Mouse (Mus musculus) limb, embryonic 13.5 days (tissue): ENCODE measurements around the gene Polr1c. TPM values are rescaled to one million over a fixed set of nuclear protein-coding genes. Genes with fewer than 3 reads are reported as not detected.

Source experiments
- ATAC-seq: fragments of 200-750 bp; cut with Nextera tagmentation; 2 replicates; pipeline ENCODE4 v1.8.0; 2017; ENCODE audit warnings: low read depth, moderate number of reproducible peaks, moderate TSS enrichment; ENCODE audit not compliant: low FRiP score
- H3K27ac ChIP-seq: fragments of 300-500 bp; sonication (generic); 2 replicates; pipeline ENCODE4 v1.5.1; 2015; ENCODE audit warnings: inconsistent platforms, mild to moderate bottlenecking, moderate library complexity
- H3K27me3 ChIP-seq: fragments of 300-500 bp; sonication (generic); 2 replicates; pipeline ENCODE4 v1.6.1; 2015; ENCODE audit warnings: mild to moderate bottlenecking, inconsistent platforms
- H3K36me3 ChIP-seq: fragments of 300-500 bp; sonication (generic); 2 replicates; pipeline ENCODE4 v1.6.1; 2015; ENCODE audit warnings: inconsistent platforms, mild to moderate bottlenecking, moderate library complexity
- H3K4me1 ChIP-seq: fragments of 300-500 bp; sonication (generic); 2 replicates; pipeline ENCODE4 v1.6.1; 2015; ENCODE audit warnings: inconsistent platforms
- H3K4me2 ChIP-seq: fragments of 300-500 bp; sonication (generic); replicated peaks from 2 replicates; pipeline ENCODE4 v1.6.1; 2015; ENCODE audit warnings: inconsistent platforms, mild to moderate bottlenecking, moderate library complexity
- H3K4me3 ChIP-seq: fragments of 300-500 bp; sonication (generic); 2 replicates; pipeline ENCODE4 v1.5.1; 2015; ENCODE audit warnings: moderate library complexity, mild to moderate bottlenecking, inconsistent platforms
- H3K9ac ChIP-seq: fragments of 300-500 bp; sonication (generic); 2 replicates; pipeline ENCODE4 v1.6.1; 2015; ENCODE audit warnings: mild to moderate bottlenecking, inconsistent platforms
- H3K9me3 ChIP-seq: fragments of 300-500 bp; sonication (generic); 2 replicates; pipeline ENCODE4 v1.6.1; 2016; ENCODE audit warnings: inconsistent platforms
- WGBS: fragments of 180-500 bp; shearing (Covaris S2); methylation state at CpG from one replicate; pipeline ENCODE4 v1.1.7; 2015; 5-methylcytosine and 5-hydroxymethylcytosine counted together
- polyA plus RNA-seq: library from polyadenylated mRNA; unstranded; fragments of >200 nt; fragmentation: Nextera tagmentation; extraction: Ambion mirVana; gene quantifications from 2 replicates; pipeline ENCODE4 v1.2.1, GENCODE M21; 2015

Gene Polr1c
- polyA plus RNA-seq, 1 experiment from 2014 or later: 103 TPM

GRCm38 (mm10) chr17:46275506-46275905 lies 27.7 kb upstream of the Polr1c start:
- H3K36me3 ChIP-seq: peaks cover 79% of the 10 kb centered on the region
- no peaks in the 10 kb centered on the region for H3K27me3 ChIP-seq
- H3K9me3 ChIP-seq: no peaks in the 10 kb centered on the region
- H3K4me1 ChIP-seq: peaks cover 49% of the 10 kb centered on the region
- 91% methylated on average over 10 of the region's 10 CpGs for WGBS
- no peak overlapping the region for H3K9ac ChIP-seq
- ATAC-seq: no peak
- H3K27ac ChIP-seq: no peak overlapping the region
- H3K4me2 ChIP-seq: no peak overlapping the region
- H3K4me3 ChIP-seq: no peak overlapping the region

- H3K4me1 ChIP-seq: peaks cover 49% of the 10 kb centered on the region
- no peaks in the 10 kb centered on the region for H3K9me3 ChIP-seq
- no peak overlapping the region for H3K9ac ChIP-seq
- H3K36me3 ChIP-seq: peaks cover 79% of the 10 kb centered on the region
- no peaks in the 10 kb centered on the region for H3K27me3 ChIP-seq
- 77% methylated on average over 6 of the region's 6 CpGs for WGBS
- H3K27ac ChIP-seq: no peak overlapping the region
- H3K4me3 ChIP-seq: no peak overlapping the region
- no peak for ATAC-seq
- no peak overlapping the region for H3K4me2 ChIP-seq
These were observed 27.2 kb upstream of the Polr1c start for GRCm38 (mm10) chr17:46275034-46275433.

DNA sequence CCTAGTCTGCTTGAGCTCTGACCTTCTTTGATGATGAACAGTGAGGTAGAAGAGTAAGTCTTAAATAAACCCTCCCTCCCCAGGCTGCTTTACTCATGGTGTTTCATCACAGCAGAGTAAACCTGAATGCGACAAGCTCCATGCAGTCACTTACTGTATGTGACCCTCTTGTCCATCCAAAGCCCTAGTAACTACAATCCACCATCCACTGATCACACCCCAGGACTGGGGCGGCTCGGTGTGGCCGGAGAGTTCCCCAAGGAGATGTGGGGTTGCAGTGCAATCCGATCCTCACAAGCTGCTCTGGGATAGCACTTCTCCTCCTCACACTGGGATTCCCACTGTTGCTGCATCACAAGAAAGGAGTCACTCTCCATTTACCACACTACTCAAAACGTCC lies 26.6 kb upstream of the Polr1c start:
- H3K9me3 ChIP-seq: no peaks in the 10 kb centered on the region
- H3K36me3 ChIP-seq: peaks cover 79% of the 10 kb centered on the region
- H3K9ac ChIP-seq: 0 out of 2 replicates have a peak overlapping the region, but pooled peaks have one; percentile 55
- H3K4me2 ChIP-seq: no peak overlapping the region
- 71% methylated on average over 6 of the region's 6 CpGs for WGBS
- no peaks in the 10 kb centered on the region for H3K27me3 ChIP-seq
- no peak for ATAC-seq
- H3K4me1 ChIP-seq: peaks cover 49% of the 10 kb centered on the region
- peak overlapping the region; percentile 44; the same call in 1 of the 2 replicates for H3K27ac ChIP-seq
- no peak overlapping the region for H3K4me3 ChIP-seq

DNA sequence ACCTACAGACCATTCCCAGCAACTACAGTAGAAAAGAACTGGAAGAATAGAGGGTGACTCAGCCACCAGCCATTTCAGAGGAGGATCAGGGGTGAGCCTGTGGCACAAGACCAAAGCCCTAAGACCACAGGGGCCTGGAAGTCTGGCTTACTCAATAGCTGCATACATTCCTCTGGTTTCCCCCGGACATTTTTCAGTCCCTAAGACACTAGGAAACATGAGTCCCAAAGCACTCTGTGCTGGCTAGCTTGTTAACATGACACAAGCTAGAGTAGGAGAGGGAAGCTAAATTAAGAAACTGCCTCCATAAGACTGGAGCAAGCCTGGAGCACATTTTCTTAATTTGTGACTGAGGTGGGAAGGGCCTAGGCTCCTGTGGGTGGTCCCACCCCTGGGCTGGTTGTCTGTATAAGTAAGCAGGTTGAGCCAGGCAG lies 26.0 kb upstream of the Polr1c start:
- Histone ChIP-seq H3K27me3 (no peaks in the 10 kb centered on the region), H3K27ac (peak overlapping the region; percentile 44), H3K9ac (no peak overlapping the region), H3K4me1 (peaks cover 45% of the 10 kb centered on the region), H3K9me3 (no peaks in the 10 kb centered on the region), H3K4me2 (no peak overlapping the region), H3K36me3 (peaks cover 79% of the 10 kb centered on the region), H3K4me3 (no peak overlapping the region)
- ATAC-seq: 0 out of 2 replicates have a peak, but pooled peaks have one; percentile 7
- WGBS: 39% methylated on average over 1 of the region's 1 CpGs

DNA sequence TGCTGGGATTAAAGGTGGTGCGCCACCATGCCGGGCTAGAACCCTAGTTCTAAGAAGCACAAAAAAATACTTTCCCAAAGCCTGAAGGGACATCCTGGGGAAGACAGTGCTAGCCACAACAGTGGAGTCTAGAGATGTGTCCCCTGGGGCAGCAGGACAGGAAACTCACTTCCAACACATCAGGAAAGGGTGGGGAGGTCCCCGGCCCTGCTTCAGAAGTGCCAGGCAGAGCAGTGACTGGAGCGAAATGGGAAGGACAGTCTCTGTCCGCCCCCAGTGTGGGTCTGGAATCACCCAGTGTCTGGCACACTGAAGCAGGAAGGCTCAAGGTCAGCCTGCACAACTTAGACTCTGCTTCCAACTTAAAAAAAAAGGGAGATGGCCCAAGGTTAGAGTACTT lies 24.8 kb upstream of the Polr1c start:
- H3K4me2 ChIP-seq: no peak overlapping the region
- H3K4me3 ChIP-seq: no peak overlapping the region
- H3K9ac ChIP-seq: no peak overlapping the region
- H3K27ac ChIP-seq: no peak overlapping the region
- H3K27me3 ChIP-seq: no peaks in the 10 kb centered on the region
- no peaks in the 10 kb centered on the region for H3K9me3 ChIP-seq
- 88% methylated on average over 5 of the region's 5 CpGs for WGBS
- ATAC-seq: no peak
- peaks cover 78% of the 10 kb centered on the region for H3K36me3 ChIP-seq
- peaks cover 34% of the 10 kb centered on the region for H3K4me1 ChIP-seq

DNA sequence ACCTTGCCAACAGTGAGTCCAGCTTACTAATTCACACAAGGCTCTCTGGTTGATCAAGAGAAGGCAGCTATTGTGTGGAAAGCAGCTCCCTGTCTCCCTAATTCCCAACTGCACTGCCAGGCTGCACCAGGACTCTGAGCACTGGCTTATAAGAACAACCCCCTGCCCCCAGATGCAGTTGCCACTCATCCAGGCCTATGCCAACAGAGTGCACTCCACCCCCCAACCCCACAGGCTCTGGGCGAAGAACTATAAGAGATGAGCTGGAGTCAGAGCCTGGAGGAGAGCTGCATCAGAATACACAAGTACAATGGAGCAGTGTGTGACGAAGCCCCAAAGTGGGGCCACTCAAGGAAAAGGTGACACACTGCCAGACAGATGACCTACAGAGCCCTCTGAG lies 24.2 kb upstream of the Polr1c start:
- H3K27me3 ChIP-seq: no peaks in the 10 kb centered on the region
- H3K4me3 ChIP-seq: no peak overlapping the region
- H3K9ac ChIP-seq: peak overlapping the region; percentile 31; the same call in 1 of the 2 replicates
- no peak overlapping the region for H3K4me2 ChIP-seq
- peaks cover 28% of the 10 kb centered on the region for H3K4me1 ChIP-seq
- WGBS: 92% methylated on average over 2 of the region's 2 CpGs
- no peak for ATAC-seq
- peaks cover 83% of the 10 kb centered on the region for H3K36me3 ChIP-seq
- no peaks in the 10 kb centered on the region for H3K9me3 ChIP-seq
- H3K27ac ChIP-seq: no peak overlapping the region

DNA sequence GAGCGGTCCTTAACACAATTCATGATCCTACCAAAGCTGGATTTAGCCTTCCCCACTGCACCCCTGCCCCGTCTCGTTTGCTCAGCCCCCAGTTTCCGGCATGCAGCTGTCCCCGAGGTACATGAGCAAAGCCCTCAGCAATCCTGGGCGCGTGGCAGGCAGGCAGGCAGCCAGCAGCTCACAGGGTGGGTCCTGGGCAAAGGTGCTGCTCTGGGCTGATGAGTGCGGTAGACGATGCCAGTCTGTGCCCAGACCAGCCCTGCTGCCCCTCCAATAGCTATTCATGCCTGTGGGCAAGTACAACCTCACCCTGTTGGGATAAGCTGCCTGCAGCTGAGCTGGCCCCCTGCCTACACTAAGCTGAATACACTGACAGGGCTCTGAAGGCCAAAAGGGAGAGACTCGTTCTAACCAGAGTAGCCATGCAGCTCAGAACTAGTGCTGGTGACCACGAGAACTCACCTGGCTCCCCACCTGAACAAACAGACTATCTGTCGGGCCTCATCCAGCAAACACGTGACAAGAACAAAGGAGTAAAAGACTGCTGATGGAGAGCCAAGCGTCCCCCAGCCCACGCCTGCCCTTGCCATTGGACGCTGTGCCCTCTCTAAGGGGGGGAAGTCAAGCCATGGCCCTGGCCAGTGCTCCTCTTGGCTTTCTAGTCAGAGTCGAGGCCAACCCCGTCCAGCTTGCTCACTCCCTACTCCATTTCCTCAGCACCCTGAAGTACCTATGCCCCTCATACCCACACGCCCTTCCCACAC lies 22.1 kb upstream of the Polr1c start:
- Histone ChIP-seq H3K4me2 (no peak overlapping the region), H3K4me3 (no peak overlapping the region), H3K27ac (peak overlapping the region; percentile 17; the same call in 1 of the 2 replicates), H3K27me3 (no peaks in the 10 kb centered on the region), H3K9ac (peak overlapping the region; percentile 4; the same call in 1 of the 2 replicates), H3K36me3 (peaks cover 88% of the 10 kb centered on the region), H3K4me1 (peaks cover 29% of the 10 kb centered on the region), H3K9me3 (no peaks in the 10 kb centered on the region)
- no peak for ATAC-seq
- WGBS: 84% methylated on average over 19 of the region's 19 CpGs

DNA sequence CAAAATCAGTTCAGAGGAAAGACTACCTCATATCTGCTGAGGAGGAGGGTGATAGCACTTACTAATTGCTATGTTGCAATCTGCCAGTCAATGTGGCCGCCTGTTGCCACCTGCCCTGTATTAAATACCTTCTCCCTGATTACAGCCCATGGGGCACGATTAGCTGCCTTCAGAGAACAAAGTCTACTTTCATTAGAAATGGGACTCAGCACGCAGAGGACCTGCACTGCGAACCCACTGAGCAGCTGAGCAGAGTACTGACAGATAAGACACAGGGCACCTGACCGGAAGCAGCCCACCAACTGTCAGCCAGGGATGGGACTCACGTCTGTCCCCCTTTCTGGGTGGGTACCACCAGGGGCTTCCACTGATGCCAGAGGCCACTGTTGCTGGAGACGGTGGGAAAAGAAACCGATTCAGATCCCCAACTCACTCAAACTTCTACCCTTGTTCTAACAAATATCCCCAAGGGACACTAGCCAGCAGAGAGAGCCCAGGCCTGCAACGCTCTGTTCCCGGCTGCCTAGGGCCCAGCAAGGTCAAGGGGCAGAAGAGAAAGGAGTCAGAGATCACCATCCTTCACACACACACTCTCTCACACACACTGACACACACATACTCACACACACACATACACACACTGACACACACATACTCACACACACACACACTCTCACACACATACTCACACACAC lies 20.3 kb upstream of the Polr1c start:
- peaks cover 92% of the 10 kb centered on the region for H3K36me3 ChIP-seq
- 73% methylated on average over 10 of the region's 10 CpGs for WGBS
- no peaks in the 10 kb centered on the region for H3K27me3 ChIP-seq
- no peak overlapping the region for H3K9ac ChIP-seq
- H3K4me3 ChIP-seq: no peak overlapping the region
- no peaks in the 10 kb centered on the region for H3K9me3 ChIP-seq
- peaks cover 14% of the 10 kb centered on the region for H3K4me1 ChIP-seq
- no peak overlapping the region for H3K27ac ChIP-seq
- H3K4me2 ChIP-seq: no peak overlapping the region
- no peak for ATAC-seq

GRCm38 (mm10) chr17:46267511-46267910 lies 19.7 kb upstream of the Polr1c start:
- H3K27ac ChIP-seq: peak overlapping the region; percentile 22; the same call in 1 of the 2 replicates

GRCm38 (mm10) chr17:46266986-46267385 lies 19.1 kb upstream of the Polr1c start:
- no peak for ATAC-seq
- Histone ChIP-seq H3K27me3 (no peaks in the 10 kb centered on the region), H3K9ac (no peak overlapping the region), H3K4me1 (peaks cover 4% of the 10 kb centered on the region; the same call in 1 of the 2 replicates), H3K9me3 (no peaks in the 10 kb centered on the region), H3K36me3 (peaks cover 95% of the 10 kb centered on the region), H3K4me2 (no peak overlapping the region), H3K27ac (peak overlapping the region; percentile 58; the same call in 1 of the 2 replicates), H3K4me3 (no peak overlapping the region)
- WGBS: 59% methylated on average over 6 of the region's 6 CpGs

More at GRCm38 (mm10) chr17:46267511-46267910, 19.7 kb upstream of the Polr1c start:
- Histone ChIP-seq H3K4me3 (no peak overlapping the region), H3K9me3 (no peaks in the 10 kb centered on the region), H3K36me3 (peaks cover 93% of the 10 kb centered on the region), H3K9ac (no peak overlapping the region), H3K4me2 (no peak overlapping the region), H3K27me3 (no peaks in the 10 kb centered on the region), H3K4me1 (peaks cover 8% of the 10 kb centered on the region)
- ATAC-seq: no peak
- 79% methylated on average over 7 of the region's 7 CpGs for WGBS

- H3K4me3 ChIP-seq: no peak overlapping the region
- peak; percentile 52 for ATAC-seq
- no peaks in the 10 kb centered on the region for H3K9me3 ChIP-seq
- no peak overlapping the region for H3K9ac ChIP-seq
- peaks cover 4% of the 10 kb centered on the region; the same call in 1 of the 2 replicates for H3K4me1 ChIP-seq
- no peaks in the 10 kb centered on the region for H3K27me3 ChIP-seq
- peak overlapping the region; percentile 58; the same call in 1 of the 2 replicates for H3K27ac ChIP-seq
- 26% methylated on average over 14 of the region's 14 CpGs for WGBS
- H3K36me3 ChIP-seq: peaks cover 95% of the 10 kb centered on the region
- no peak overlapping the region for H3K4me2 ChIP-seq
These were observed 18.2 kb upstream of the Polr1c start for GRCm38 (mm10) chr17:46265918-46266618.

DNA sequence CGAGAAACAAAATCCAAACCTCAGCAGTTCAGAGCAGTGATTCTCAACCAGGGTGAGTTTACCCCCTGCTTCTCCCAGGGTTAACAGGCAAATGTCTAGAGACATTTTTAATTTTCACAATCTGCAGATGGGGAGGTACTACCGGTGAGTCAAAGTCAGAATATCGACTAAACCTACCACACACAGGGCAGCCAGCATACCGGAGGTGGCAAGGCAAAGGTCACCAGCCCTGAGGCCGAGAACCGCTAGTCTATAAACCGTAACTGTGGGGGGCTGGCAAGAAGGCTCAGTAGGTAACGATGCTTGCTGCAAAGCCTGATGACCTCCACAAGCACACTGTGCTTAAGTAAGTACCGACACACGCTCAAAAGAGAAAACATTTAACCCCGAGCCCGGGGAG lies 17.6 kb upstream of the Polr1c start:
- Histone ChIP-seq H3K36me3 (peaks cover 95% of the 10 kb centered on the region), H3K4me3 (no peak overlapping the region), H3K27ac (no peak overlapping the region), H3K4me2 (no peak overlapping the region), H3K4me1 (peaks cover 4% of the 10 kb centered on the region; the same call in 1 of the 2 replicates), H3K27me3 (no peaks in the 10 kb centered on the region), H3K9me3 (no peaks in the 10 kb centered on the region), H3K9ac (0 out of 2 replicates have a peak overlapping the region, but pooled peaks have one; percentile 25)
- ATAC-seq: no peak
- 66% methylated on average over 12 of the region's 12 CpGs for WGBS
